Mouse (Mus musculus) thymus, adult 2 months (tissue): Measurements from ENCODE around the gene Igsf9. TPM values are rescaled to one million over a fixed set of nuclear protein-coding genes. Genes with fewer than 3 reads are reported as not detected.

Experiments
- DNase-seq: peaks from one replicate; pipeline ENCODE4 v3.0.0; 2021
- H3K27ac ChIP-seq: fragments of 200-500 bp; 2 replicates; pipeline ENCODE4 v1.5.1; 2012; ENCODE audit warnings: low read length, control low read depth; ENCODE audit not compliant: control insufficient read depth, insufficient read depth
- H3K27me3 ChIP-seq: fragments of 200-500 bp; 2 replicates; pipeline ENCODE4 v1.6.1; 2012; ENCODE audit warnings: mild to moderate bottlenecking, low read length, moderate library complexity, mixed read lengths; ENCODE audit not compliant: control insufficient read depth, insufficient read depth
- H3K36me3 ChIP-seq: fragments of 200-500 bp; 2 replicates; pipeline ENCODE4 v1.6.1; 2012; ENCODE audit warnings: mild to moderate bottlenecking, low read length, moderate library complexity; ENCODE audit not compliant: control insufficient read depth, insufficient read depth
- H3K4me1 ChIP-seq: fragments of 200-500 bp; replicated peaks from 2 replicates; pipeline ENCODE4 v1.6.1; 2012; ENCODE audit warnings: low read length; ENCODE audit not compliant: control insufficient read depth, insufficient read depth
- H3K4me3 ChIP-seq: fragments of 200-500 bp; 2 replicates; pipeline ENCODE4 v1.5.1; 2012; ENCODE audit warnings: mild to moderate bottlenecking, low read length, control low read depth, moderate library complexity; ENCODE audit not compliant: control insufficient read depth, insufficient read depth
- CTCF ChIP-seq: fragments of 200-500 bp; IDR thresholded peaks from 2 replicates; pipeline ENCODE4 v1.5.1; 2012; ENCODE audit warnings: mild to moderate bottlenecking, control low read depth, low read length, moderate library complexity, borderline replicate concordance; ENCODE audit not compliant: control insufficient read depth, poor library complexity, insufficient read depth; ENCODE audit errors: extremely low read depth
- POLR2A ChIP-seq: fragments of 200-500 bp; IDR thresholded peaks from 2 replicates; pipeline ENCODE4 v1.6.1; 2012; ENCODE audit warnings: mild to moderate bottlenecking, low read length, control low read depth, moderate library complexity; ENCODE audit not compliant: control insufficient read depth, poor library complexity, insufficient read depth; ENCODE audit errors: extremely low read depth
- WGBS: fragments of 180-500 bp; shearing (Covaris S2); methylation state at CpG from one replicate; pipeline ENCODE4 v1.1.7; 2018; 5-methylcytosine and 5-hydroxymethylcytosine counted together
- polyA plus RNA-seq: library from polyadenylated mRNA; depleted of rRNA; stranded (reverse); fragments of >200 nt; gene quantifications from 2 replicates; pipeline ENCODE4 v1.2.3, GENCODE M21; 2012

Igsf9 gene
- polyA plus RNA-seq, 1 experiment = 20.3 TPM

DNA sequence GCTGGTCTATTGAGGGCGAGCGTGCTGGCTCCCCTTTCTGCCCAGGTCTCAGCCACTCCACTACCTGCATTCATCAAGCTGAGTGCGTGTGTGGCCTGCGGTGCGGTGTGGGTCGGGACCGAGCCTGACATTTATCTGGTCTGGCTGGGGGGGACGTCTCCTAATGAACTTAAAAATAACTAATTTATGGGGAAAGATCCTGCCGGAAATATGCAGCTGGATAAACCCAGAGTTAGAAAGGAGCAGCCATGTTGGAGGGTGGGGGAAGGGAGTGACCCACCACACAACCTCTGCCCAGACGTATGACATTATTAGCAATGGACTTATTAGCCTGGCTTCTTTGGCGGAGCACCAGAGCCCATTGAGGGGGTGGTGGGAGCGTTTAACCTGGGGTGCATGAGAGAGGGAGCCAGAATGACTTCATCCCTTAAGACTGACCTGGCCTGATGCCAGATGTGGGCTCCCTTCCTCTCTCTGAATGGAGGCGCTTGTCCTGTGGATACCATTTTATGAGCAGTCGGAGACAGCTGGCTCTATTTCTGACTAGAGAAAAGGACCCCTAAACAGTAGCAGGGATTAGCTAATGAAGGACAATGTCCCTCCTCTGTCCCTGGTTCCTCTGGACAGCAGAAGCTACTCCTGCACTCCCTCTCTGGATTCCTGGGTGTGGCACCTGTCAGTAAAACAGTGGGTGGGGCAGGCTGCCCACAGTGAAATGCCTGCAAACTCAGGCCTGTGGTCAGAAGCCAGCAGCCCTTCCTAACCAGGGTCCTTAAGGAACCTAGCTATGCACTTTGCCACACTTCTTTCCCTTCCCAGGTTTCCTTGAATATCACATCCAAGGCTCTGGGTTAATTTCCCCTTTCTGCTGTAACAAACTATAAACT, 21.8 kb downstream of the Igsf9 start:
- Histone ChIP-seq H3K27ac (no peak overlapping the region), H3K4me1 (peaks cover 31% of the 10 kb centered on the region), H3K4me3 (no peak overlapping the region), H3K27me3 (no peaks in the 10 kb centered on the region), H3K36me3 (peaks cover 7% of the 10 kb centered on the region)
- 79% methylated on average over 14 of the region's 14 CpGs for WGBS
- no peak for DNase-seq
- no peak for TF ChIP-seq CTCF
- no peak for TF ChIP-seq POLR2A

DNA sequence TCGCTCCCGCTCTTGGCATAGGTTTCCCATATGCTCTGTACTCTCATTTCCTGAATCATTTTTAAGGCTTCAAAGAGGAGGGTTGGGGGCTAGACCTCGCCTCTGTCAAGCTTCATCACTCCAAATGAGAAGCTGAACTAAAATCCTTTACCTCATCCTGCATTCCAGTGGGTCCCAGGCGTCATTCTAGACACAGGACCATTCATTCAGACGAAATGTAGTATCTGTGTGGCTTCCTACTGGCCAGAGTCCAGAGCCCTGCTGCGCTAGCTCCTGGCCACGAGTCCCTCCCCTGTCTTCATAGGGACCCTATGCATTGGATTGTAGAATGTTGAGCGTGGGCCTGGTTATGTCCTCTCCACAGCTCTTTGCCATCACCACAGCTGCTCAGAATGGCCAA, 23.2 kb downstream of the Igsf9 start:
- Histone ChIP-seq H3K27me3 (no peaks in the 10 kb centered on the region), H3K27ac (no peak overlapping the region), H3K4me1 (peaks cover 29% of the 10 kb centered on the region), H3K4me3 (no peak overlapping the region), H3K36me3 (peaks cover 7% of the 10 kb centered on the region)
- TF ChIP-seq CTCF (no peak), POLR2A (no peak)
- WGBS = 91% methylated on average over 8 of the region's 8 CpGs
- no peak for DNase-seq

DNA sequence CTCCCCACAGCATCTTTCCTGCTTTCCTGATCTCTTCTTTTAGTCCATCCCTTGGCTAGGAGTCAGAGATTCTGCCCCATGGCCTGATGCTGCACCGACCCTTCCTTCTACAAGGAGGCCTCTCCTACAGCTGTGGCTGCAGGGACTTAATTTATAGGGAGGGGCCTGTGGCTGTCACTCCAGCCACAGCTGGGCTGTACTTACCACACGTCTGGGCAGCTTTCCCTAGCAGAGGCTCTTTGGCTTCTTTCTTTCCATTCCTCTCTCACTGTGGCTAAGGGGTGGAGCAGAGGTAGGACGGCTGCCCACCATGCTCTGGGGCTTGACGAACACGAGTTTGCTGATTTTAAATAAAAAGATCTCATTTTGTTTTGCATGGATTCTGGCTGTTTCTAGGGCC, 25.4 kb downstream of the Igsf9 start:
- Histone ChIP-seq H3K27me3 (no peaks in the 10 kb centered on the region), H3K27ac (no peak overlapping the region), H3K36me3 (peaks cover 7% of the 10 kb centered on the region), H3K4me1 (peaks cover 17% of the 10 kb centered on the region), H3K4me3 (no peak overlapping the region)
- TF ChIP-seq POLR2A (no peak), CTCF (no peak)
- no peak for DNase-seq
- 55% methylated on average over 5 of the region's 5 CpGs for WGBS

DNA sequence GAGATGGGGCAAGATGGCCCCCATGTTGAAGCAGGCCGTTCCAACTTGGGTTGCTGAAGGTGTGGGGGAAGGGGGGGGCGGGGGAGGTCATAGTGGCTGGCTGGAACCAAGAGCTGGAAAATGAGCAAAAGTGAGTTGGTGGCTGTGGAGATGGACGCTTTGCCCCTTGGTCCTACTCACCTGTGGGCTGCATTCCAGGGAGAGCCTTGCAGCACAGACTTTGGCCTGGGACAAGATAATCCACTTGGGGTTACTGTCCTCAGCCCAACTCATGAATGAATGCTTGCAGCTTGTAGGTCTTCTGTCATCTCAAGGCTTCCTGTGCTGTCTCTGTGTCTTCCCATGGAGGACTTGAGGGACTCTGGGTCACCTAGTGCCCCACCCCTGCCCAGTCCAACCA, 26.1 kb downstream of the Igsf9 start:
- no peak for DNase-seq
- Histone ChIP-seq H3K36me3 (peaks cover 7% of the 10 kb centered on the region), H3K4me1 (peaks cover 14% of the 10 kb centered on the region), H3K4me3 (no peak overlapping the region), H3K27me3 (no peaks in the 10 kb centered on the region), H3K27ac (no peak overlapping the region)
- TF ChIP-seq CTCF = no peak
- no peak for TF ChIP-seq POLR2A
- 93% methylated on average over 3 of the region's 3 CpGs for WGBS

DNA sequence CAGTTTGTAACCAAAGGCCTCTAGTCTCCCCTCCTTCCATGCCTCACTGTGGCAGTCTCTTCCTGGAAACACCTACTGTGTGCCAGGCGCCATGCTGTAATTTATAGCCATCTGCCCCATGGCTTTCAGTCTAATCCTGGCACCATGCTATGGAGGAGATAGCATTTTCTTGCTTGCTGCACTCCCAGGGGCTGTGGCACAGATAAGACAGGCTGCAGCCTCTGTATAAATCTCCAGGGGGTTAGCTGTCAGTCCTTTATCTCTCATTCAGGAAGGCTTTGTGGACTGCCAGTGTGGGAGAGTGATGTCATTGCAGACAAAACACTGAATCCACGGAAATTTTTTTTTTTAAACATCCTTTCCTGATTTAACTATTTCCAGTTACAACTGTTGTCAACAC, 26.6 kb downstream of the Igsf9 start:
- H3K27me3 ChIP-seq = no peaks in the 10 kb centered on the region
- no peak overlapping the region for H3K27ac ChIP-seq
- no peak for DNase-seq
- H3K4me3 ChIP-seq = no peak overlapping the region
- 89% methylated on average over 2 of the region's 2 CpGs for WGBS
- peaks cover 7% of the 10 kb centered on the region for H3K36me3 ChIP-seq
- TF ChIP-seq CTCF (no peak), POLR2A (no peak)
- H3K4me1 ChIP-seq = peaks cover 13% of the 10 kb centered on the region

DNA sequence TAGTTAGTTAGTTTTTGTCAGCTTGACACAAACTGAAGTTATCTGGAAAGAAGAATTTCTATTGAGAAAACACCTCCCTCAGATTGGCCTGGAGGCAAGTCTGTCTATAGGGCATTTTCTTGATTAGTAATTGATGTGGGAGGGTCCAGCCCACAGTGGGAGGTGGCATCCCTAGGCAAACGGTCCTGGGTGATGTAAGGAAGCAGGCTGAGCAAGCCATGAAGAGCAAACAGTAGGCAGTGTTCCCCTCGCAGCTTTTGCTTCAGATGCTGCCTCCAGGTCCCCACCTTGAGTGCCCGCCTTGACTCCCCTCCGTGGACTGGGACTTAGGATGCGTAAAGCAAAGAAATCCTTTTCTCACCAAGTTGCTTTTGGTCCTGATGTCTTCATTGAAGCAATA, 27.6 kb downstream of the Igsf9 start:
- Histone ChIP-seq H3K36me3 (peaks cover 7% of the 10 kb centered on the region), H3K4me1 (peaks cover 22% of the 10 kb centered on the region), H3K27me3 (no peaks in the 10 kb centered on the region), H3K4me3 (no peak overlapping the region), H3K27ac (no peak overlapping the region)
- WGBS = 93% methylated on average over 5 of the region's 5 CpGs
- TF ChIP-seq CTCF (no peak), POLR2A (no peak)
- no peak for DNase-seq
